Mouse (Mus musculus) kidney, adult 9 months (tissue): ENCODE results near the gene Gdf2.

ENCODE experiments used
- DNase-seq: peaks from one replicate; pipeline ENCODE4 v3.0.0; 2022

The Gdf2 gene

DNA sequence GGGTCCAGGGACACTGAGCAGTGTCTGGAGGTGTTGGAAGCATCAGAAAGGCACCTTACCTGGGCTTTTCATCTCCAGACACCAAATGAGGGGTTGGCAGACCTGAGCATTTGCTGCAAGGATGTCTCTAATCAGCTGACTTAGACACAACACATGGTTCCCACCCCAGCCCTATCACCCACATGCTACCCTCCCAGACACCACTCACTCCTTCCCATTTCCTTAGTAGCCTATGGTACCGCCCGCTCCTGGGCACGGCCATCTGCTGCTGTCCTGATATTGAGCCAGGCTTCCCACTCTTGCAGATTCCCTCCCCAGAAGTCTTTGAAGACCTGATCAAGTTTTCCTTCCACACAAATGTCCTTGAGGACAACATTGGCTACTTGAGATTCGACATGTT lies 17.3 kb downstream of the Gdf2 start:
- DNase-seq: no peak

DNA sequence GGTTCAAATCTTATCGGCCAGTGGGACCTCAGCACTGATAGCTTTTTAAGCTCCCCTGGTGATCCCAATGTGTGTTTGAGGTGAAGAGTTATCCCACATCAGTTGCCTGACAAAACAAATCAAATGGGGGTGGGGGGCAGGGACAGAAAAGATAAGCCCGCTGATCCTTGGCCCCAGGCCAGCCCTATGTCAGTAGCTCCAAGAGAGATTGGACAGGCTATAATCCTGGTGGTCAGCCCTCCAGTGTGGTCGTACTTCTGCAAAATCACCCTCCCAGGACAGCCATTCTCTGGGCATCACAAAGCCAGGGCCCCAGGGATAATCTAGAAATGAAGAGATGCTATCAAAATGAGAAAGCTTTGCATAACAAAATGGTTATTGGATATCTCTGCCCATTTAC lies 18.0 kb downstream of the Gdf2 start:
- DNase-seq: no peak

DNA sequence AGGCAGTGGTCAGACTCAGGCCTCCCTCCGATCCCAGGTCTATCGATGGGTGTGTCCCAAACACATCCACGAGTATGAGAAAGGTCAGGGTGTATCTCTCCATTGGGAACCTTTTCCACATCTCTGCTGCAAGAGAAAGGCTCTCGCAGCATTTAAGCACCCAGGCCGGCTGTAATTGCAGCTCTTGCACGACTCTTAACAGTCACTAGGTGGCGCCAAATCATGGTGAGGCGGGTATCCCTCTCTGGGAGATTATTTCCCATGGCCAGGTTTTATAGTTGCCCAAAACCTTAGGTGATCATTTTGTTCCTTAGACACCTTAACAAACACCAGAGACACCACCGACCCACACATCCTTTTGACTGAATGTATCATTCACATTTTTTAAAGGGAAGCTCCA lies 18.5 kb downstream of the Gdf2 start:
- peak; percentile 40 for DNase-seq

DNA sequence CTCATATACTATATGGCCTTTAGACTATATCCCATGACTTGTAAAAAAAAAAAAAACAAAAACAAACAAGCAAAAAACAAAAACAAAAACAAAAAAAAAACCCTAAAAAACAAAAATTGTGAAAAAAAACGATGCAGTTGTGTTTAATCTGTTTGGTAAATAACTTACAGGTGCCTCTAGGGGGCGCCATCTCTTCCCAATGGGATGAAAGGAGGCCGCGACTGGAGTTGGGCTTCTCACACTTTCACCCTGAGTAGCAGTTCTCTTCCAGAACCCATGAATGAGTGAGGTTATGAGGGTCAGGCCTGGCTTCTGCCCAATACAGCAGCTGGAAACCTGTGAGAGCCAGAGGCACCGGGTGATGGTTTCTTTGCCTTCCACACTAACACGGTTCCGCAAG lies 24.8 kb downstream of the Gdf2 start:
- no peak for DNase-seq

DNA sequence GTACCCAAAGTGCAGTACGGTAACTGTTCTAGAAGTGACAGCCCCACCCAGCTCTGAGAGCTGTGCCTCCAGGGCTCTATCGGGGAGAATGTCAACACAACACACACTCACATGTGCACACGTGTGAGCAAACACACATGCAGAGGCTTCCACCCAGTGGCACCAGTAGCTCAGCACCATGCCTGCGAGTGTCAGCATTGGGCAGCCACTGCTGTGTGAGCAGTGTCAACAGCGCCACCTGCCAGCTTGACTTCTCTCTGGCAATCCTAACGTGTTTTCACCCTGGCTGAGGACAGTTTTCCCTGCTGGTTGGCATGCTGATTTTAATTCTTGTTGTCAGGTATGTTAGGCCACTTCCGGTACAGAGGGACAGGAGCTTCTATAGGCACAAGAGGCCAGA lies 31.8 kb downstream of the Gdf2 start:
- DNase-seq: no peak

DNA sequence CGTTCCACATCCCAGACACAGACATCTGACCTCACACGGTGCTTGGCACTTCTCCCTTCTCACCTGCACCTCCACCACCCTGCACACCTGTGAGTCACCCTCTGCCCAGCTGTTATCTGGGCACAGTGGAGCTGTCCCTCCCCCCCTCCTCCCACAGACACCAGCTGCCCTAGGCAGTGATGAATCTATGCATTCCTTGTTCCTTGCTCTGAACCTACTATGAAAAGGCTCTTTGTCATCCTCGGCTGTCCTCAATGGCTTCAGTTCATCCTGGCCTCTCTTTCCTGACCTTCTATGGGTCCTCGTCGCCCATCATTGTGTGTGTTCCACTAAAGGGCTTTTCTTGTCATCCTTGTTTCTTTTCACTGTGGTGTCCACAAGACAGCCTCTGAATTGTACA lies 33.9 kb downstream of the Gdf2 start:
- no peak for DNase-seq

DNA sequence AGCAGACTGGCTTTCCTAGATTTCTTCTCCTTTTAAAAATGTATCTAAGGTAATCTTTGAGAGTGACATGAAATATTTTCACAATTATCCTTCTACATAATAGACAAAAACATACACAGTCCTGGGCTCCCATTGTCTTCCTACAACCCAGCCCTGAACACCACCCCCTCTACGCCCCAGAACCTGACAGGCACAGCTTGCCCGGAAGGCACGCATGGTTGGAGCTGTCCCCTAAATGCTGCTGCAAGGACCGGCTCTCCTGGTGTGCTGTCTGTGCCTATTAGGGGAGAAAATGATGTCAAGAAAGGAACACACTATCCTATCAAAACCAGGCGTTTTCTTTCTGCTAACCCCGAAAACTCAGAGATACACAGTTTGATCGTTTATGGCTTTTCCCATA lies 36.9 kb downstream of the Gdf2 start:
- no peak for DNase-seq

DNA sequence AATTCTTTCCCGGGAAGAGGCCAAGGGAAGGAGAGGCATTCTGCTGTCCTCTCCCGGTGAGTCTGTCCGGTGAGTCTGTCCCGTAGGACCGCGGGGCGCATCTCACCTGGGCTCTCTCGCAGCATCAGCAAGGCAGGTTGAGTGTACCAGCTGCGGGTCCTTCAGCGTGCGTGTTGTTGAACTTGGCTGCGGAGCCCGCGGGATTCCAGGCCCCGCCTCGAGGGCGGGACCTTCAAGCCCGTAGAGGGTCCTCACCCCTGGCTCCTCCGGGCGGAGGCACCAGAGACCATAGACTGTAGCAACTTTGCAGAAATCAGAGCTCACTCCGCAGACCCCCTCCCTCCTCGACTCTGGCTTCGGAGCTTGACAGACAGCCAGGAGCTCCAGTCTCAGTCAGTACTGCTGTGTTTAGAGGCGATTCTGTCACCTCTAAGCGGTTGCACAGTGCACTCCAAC lies 37.8 kb downstream of the Gdf2 start, which contains the start of gene Zfp488:
Gene Zfp488, minus strand, starts transcription at position 161 of the 456 bp plus-strand sequence.
- DNase-seq: no peak

DNA sequence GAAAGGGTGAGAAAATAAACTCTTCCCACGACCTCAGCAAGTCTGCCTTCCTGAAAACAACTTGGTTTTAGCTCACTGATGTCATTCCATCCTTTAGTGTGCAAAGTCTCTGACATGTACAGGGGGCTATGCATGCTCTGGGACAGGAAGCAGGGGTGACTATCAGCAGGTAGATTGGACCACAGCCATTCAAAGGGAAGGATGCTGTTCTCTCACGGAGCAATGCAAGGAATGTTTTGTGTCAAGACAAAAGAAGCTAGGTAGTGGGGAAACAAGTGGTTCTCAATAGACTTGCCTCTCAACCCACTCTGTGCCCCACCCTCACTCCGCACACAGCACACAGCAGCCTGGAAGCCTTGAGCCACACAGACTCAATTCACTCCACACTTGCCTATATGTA lies 48.4 kb downstream of the Gdf2 start:
- no peak for DNase-seq

DNA sequence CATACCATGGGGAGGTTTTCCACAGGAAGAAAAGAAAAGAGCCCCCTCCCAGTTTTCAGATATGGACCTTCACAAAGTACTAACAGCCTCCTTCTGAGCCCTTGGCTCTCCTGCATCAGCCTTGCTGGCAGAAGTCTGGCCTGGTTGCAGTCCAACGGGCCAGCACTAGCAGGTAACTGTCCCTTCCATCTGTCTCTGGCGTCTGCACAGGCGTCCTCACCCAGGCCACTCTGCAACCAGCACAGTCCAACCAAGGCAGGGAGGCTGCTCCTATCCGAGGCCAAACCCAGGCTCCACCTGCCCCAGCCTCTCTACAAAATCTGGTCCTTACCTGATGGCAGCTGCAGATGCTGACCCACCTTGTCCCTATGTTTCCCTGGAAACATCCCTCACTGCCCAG lies 51.1 kb downstream of the Gdf2 start:
- DNase-seq: no peak

DNA sequence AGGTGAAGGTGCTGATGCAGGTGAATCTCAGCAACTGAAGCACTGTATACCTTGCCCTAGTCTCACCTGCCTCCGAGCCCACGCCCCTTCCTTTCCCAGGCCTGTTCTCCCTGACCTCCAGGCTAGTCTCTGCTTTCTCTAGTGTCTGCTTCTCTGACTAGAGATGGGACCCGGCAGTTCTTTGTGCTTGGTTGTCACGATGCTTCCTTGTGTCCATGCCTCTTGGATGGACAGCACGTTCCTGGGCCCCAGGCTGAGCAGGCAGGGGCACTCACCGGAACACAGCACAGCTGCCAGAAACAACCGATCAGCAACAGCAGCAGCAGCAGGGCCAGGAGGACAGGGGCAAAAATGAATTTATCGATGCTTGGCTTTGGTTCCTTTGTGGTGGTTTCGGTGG lies 52.2 kb downstream of the Gdf2 start:
- DNase-seq: no peak

DNA sequence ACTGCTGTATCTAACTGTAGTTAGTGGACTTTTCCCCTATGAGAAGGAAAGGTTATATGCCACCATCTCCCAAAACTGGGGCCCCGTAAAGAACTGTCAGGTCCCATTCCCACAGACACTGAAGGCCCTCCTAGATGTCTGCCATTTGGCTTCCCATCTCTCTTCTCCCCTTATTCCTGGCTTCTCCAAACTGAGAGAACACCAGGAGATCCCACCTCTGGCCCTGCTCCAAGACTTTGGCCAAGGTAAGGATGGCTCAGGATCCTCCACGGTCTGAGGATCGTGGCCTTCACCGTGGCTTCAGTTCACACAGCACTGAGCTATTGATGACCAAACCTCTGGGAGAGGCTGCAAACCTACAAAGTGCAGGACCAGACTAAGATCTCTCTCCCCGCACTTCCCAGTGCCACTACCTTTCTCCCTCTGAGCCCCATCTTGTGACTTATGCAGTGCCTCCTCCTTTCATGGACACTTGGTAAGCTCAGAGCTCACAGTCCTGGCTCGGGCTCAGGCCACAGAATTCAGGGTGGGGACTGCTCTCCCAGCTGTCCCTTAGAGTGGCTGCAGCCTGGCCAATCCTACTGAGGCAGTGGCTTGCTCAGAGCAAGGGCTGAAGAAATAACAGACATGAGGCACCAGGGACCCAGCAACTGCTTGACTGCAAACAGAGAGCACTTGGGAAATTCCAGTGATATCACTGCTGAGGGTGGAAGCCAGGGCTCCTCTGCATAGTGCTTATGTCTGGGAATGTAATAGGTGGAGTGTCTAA lies 52.9 kb downstream of the Gdf2 start:
- DNase-seq: no peak
